Comparison of ENCODE assay signal across 14 mouse cellular contexts in the genomic region with DNA sequence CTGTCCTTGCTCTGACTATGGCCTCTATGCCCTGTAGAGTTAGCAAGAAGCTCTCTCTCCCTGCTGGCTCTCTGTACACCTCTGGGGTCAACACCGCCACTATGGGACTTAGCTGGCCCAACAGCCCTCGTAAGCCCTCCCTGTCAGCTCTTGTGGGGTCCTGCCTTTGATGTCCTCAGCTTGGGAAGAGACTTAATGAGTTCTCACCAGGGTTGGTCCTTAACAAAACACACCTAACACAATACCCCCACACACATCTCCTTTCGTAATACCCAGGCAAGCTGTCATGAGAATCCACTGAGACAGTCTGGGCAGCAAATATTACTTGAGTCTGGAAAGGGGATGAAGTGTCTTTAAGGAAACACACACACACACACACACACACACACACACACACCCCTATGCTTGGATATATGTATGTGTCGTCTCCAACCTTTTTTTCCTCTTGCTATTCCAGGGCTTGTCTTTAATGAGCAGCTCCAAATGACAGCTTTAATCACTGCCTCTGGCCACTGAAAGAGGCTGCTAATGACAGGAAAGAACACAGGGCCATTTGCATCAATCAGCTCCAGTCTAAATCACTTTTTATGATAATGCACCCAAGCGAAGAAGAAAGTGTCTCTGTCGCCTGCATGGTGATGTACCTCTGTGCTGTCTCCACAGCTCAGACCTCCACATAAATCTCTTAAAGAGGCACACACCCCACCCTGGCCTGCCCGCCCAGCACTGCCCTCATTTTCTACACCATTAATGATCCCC.
DNase-seq lines count a peak whose midpoint lies in the region; ATAC-seq lines count a peak whose summit lies in the region.
"Had no signal": no experiment of that assay in that cellular context is flagged by ENCODE, and none has a peak within 500 bp of the region (broad histone marks: within the 10 kb centered on the region; RNA-seq: fewer than 3 reads in every experiment).

No protein-coding gene starts in this region.

- peak; percentile 51 for DNase-seq in neural tube, embryonic 11.5 days (ENCODE audit: low spot score)
- DNase-seq in neural tube, embryonic 10.5 days (ENCODE audit: extremely low spot score, low spot score), result no peak
- DNase-seq in hindbrain, embryonic 10.5 days (ENCODE audit: low spot score), result no peak
- DNase-seq in midbrain, embryonic 14.5 days, result peak; percentile 61
- no peak for DNase-seq in cerebellum, postnatal 36 days
- no peak for DNase-seq in adrenal gland, postnatal 25 days
- no peak for DNase-seq in testis, postnatal 10 days (ENCODE audit: low spot score)
- DNase-seq: cerebellum, adult 8-10 months; heart, adult 2 months; heart, postnatal 14 days; kidney, adult 8-10 months; lung, adult 18-20 months; right cerebral cortex, adult 18-20 months had no signal

- 14% methylated on average over 7 of the region's 7 CpGs for WGBS in neural tube, embryonic 11.5 days
- 14% methylated on average over 7 of the region's 7 CpGs for WGBS in hindbrain, embryonic 10.5 days
- 15% methylated on average over 7 of the region's 7 CpGs for WGBS in midbrain, embryonic 14.5 days

- H3K36me3 ChIP-seq in neural tube, embryonic 11.5 days (ENCODE audit: control insufficient read depth, insufficient read depth, low read length), result no peaks in the 10 kb centered on the region
- no peaks in the 10 kb centered on the region for H3K36me3 ChIP-seq in hindbrain, embryonic 10.5 days
- H3K36me3 ChIP-seq in midbrain, embryonic 14.5 days (ENCODE audit: control insufficient read depth, insufficient read depth, low read length), result no peaks in the 10 kb centered on the region
- H3K36me3 ChIP-seq: embryonic facial prominence, embryonic 15.5 days had no signal

- ATAC-seq in neural tube, embryonic 11.5 days (ENCODE audit: insufficient read depth, low FRiP score, low TSS enrichment), result peak; percentile 87
- ATAC-seq in midbrain, embryonic 14.5 days (ENCODE audit: low FRiP score, low TSS enrichment), result peak; percentile 22; the same call in 1 of the 2 replicates

- H3K27me3 ChIP-seq in neural tube, embryonic 11.5 days (ENCODE audit: control insufficient read depth, insufficient read depth, low read length), result peaks cover 4% of the 10 kb centered on the region; the same call in 1 of the 2 replicates
- peaks cover 95% of the 10 kb centered on the region for H3K27me3 ChIP-seq in hindbrain, embryonic 10.5 days (ENCODE audit: insufficient read depth, poor library complexity, severe bottlenecking)
- H3K27me3 ChIP-seq in midbrain, embryonic 14.5 days (ENCODE audit: control insufficient read depth, insufficient read depth, low read length), result 0 out of 2 replicates have a peak, but pooled peaks cover 4% of the 10 kb centered on the region

- H3K4me3 ChIP-seq in neural tube, embryonic 11.5 days (ENCODE audit: low read depth, low read length), result no peak overlapping the region
- no peak overlapping the region for H3K4me3 ChIP-seq in hindbrain, embryonic 10.5 days
- no peak overlapping the region for H3K4me3 ChIP-seq in midbrain, embryonic 14.5 days (replicated peaks; ENCODE audit: low read depth, low read length)
- H3K4me3 ChIP-seq: embryonic facial prominence, embryonic 15.5 days; heart, adult 2 months had no signal

- H3K9me3 ChIP-seq in neural tube, embryonic 11.5 days (ENCODE audit: control insufficient read depth, low read length), result no peaks in the 10 kb centered on the region
- H3K9me3 ChIP-seq in hindbrain, embryonic 10.5 days, result no peaks in the 10 kb centered on the region
- no peaks in the 10 kb centered on the region for H3K9me3 ChIP-seq in midbrain, embryonic 14.5 days (ENCODE audit: control insufficient read depth, low read length)
- H3K9me3 ChIP-seq: embryonic facial prominence, embryonic 15.5 days had no signal

- peaks cover 29% of the 10 kb centered on the region for H3K4me1 ChIP-seq in neural tube, embryonic 11.5 days (ENCODE audit: control insufficient read depth, insufficient read depth, low read length)
- peaks cover 46% of the 10 kb centered on the region for H3K4me1 ChIP-seq in hindbrain, embryonic 10.5 days (replicated peaks)
- peaks cover 41% of the 10 kb centered on the region for H3K4me1 ChIP-seq in midbrain, embryonic 14.5 days (ENCODE audit: control insufficient read depth, insufficient read depth, low read length)

- H3K4me2 ChIP-seq in neural tube, embryonic 11.5 days (ENCODE audit: low read depth), result no peak overlapping the region
- no peak overlapping the region; the same call in 1 of the 2 replicates for H3K4me2 ChIP-seq in midbrain, embryonic 14.5 days (ENCODE audit: low read length)
- H3K4me2 ChIP-seq: embryonic facial prominence, embryonic 15.5 days had no signal

- no peak overlapping the region for H3K27ac ChIP-seq in neural tube, embryonic 11.5 days (ENCODE audit: low read depth, low read length)
- H3K27ac ChIP-seq in hindbrain, embryonic 10.5 days, result peak overlapping the region; percentile 57
- H3K27ac ChIP-seq in midbrain, embryonic 14.5 days (replicated peaks; ENCODE audit: low read depth, low read length), result peak overlapping the region; percentile 72
- H3K27ac ChIP-seq: embryonic facial prominence, embryonic 15.5 days; heart, adult 2 months had no signal

- H3K9ac ChIP-seq in neural tube, embryonic 11.5 days (ENCODE audit: low read length), result no peak overlapping the region
- H3K9ac ChIP-seq in midbrain, embryonic 14.5 days (replicated peaks; ENCODE audit: low read length), result no peak overlapping the region
- H3K9ac ChIP-seq: embryonic facial prominence, embryonic 15.5 days had no signal

Comparison
In these comparisons a context has a peak if more than half of its experiments do, and no peak if none do; other contexts are left out.
1. DNase-seq: peak in neural tube, embryonic 11.5 days (single experiment) and midbrain, embryonic 14.5 days (single experiment); none in neural tube, embryonic 10.5 days (single experiment), hindbrain, embryonic 10.5 days (single experiment), cerebellum, postnatal 36 days (0 of 2), adrenal gland, postnatal 25 days (single experiment) and testis, postnatal 10 days (single experiment).